Mouse (Mus musculus) adrenal gland, postnatal 14 days (tissue): ENCODE data around the gene Hist1h4c. TPM values are rescaled to one million over a fixed set of nuclear protein-coding genes. Genes with fewer than 3 reads are reported as not detected.
"Not testable (repeated sequence)": the region's sequence is repeated elsewhere in the genome, so short reads cannot be mapped to it uniquely, and the experiment has no call there.

Source experiments
- DNase-seq: peaks from one replicate; pipeline ENCODE4 v3.0.0; 2021; ENCODE audit warnings: mixed read lengths
- total RNA-seq: library from RNA; stranded (reverse); gene quantifications from 2 replicates; pipeline ENCODE4 v1.2.3, GENCODE M21; 2021

The Hist1h4c gene
- total RNA-seq, 1 experiment from 2014 or later, result 161 TPM

- no peak for DNase-seq
Measured at GRCm38 (mm10) chr13:23729192-23729525, 30.9 kb upstream of the Hist1h4c start.

GRCm38 (mm10) chr13:23728472-23729191, 30.4 kb upstream of the Hist1h4c start:
- DNase-seq, result no peak

DNA sequence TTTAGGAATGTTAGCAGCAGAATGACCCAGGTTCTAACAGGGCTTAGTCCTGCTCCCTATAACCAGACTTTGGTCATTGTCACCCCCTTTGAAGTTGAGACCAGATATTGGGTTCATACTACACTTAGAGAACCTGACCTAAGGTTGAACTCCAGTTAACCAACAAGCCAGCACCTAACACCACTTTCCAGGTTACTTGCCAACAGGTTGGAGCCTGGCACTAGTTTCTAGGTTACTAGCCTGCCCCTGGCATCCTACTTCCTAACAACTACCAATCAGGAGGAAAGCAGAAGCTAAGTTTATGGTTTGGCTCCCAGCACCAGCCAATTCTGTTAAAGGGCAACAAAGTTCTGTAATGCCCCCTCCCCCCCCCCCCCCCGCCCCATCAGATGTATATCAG, 27.0 kb upstream of the Hist1h4c start:
- no peak for DNase-seq

GRCm38 (mm10) chr13:23724239-23724638, 26.0 kb upstream of the Hist1h4c start:
- no peak for DNase-seq

DNA sequence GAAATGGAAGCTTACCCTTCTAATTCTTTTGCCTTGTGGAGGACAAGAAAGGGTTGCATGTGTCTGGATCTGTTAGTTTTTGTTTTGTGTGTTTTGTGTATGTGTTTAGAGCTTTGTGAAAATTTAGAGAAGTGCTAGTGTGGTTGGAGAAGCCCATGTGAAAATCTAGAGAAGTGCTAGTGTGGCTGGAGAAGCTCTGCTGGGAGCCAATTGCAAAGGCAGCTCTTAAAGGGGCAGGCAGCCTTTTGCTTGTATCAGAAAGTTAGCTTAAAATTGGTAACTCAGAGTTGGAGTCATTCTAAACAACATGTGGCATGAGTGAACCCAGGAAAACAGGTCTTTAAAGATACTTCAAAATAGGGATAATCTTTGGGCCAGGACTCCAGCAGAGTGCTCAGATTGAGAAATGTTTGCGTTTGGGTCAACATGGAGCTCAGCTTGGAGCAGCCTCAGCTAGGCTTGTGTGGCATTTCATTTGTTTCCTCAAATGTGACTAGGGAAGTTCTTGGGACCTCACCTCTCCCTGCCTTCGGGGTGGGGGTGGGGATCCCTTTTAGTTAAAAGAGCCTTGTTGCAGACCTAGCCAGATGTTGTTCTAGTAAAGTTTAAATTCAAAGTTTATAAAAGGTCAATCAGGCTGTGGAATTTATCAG, 19.5 kb upstream of the Hist1h4c start:
- not testable (repeated sequence) for DNase-seq

DNA sequence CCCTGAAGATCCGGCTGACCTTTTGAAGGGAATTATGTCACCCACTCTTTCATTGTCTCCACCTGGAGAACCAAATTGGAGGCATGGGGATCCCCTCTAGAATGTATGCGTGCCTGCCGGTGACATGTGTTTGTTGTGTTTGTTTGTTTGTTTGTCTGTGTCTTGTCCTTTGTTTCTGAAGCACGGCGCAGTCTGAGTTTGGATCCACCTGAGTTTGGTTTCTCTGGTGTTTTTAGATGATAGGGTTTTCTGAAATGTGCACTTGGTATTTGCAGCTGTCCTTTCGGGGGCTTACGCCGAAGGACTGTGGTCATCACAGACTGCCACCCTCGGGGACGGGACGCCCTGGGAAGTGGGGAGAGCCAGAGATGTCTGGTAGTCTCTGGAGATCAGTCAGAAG, 18.9 kb upstream of the Hist1h4c start:
- DNase-seq, result no peak

DNA sequence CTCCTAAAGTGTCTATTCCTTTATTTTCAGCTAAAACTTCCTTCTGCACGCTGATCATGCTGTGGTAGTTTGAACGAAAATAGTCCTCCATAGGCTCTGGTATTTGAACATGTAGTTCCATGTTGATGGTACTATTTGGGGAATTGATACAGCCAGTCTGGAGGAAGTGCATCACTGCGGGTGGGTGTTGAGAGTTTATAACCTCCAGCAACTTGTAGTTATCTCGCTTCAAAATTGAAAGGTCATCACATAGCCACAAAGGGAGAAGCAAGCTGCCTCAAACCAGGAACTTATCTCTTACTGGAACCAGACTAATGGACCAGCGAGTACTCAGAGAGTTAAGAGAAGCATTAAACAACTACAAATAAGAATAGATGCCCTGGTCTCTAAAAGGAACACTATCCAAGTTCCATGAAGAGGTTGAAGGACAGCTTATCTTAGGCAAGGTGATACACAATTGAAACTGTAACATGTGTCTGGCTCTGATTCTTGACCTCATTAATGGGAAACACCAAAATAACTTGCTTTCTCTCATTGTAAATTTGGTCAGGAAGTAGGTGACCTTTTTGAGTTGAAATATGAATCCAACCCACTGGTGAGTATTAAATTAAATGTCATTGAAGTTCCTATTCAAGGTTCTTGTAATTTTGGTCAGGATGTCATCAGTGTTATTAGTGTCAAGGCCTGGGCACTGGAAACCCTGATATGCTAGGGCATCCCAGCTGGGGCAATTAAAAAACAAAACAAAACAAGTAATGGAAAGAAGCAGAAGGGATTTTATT, 18.2 kb upstream of the Hist1h4c start:
- DNase-seq, result no peak

DNA sequence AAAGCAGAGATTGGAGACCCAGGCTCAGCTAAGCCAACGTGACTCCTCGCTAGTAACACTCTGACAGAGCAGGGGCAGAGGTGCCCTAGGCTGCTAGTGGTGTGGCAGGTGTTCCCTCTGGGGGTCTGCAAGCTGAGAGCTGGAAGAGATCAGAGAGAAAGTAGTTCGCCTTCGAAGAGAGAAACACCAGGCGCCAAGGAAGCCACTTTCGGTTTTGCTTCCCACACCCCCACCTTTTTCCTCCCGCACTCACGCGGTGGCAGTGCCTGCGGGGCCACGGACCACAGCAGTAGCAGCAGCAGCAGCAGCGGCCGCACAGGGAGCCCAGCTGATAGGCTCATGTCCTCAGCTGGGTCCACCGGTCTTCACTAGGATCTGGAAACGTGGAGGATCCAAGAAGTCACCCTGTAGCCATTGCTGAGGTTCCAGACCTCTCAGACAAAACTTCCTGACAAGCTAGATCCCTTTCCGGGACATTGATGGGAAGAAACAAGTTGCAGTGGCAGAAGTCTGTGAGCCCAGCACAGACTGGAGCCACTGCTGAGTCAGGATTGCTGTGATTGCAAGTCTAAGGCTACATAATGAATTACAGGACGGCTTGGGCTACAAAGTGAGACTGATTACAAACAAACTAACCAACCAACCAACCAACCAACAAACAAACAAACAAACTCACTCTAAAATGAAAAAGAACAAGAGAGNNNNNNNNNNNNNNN, 12.3 kb upstream of the Hist1h4c start, which contains the start of gene Hfe:
Gene Hfe, minus strand, starts transcription at position 481 of the 716 bp plus-strand sequence.
- DNase-seq, result peak; percentile 84

DNA sequence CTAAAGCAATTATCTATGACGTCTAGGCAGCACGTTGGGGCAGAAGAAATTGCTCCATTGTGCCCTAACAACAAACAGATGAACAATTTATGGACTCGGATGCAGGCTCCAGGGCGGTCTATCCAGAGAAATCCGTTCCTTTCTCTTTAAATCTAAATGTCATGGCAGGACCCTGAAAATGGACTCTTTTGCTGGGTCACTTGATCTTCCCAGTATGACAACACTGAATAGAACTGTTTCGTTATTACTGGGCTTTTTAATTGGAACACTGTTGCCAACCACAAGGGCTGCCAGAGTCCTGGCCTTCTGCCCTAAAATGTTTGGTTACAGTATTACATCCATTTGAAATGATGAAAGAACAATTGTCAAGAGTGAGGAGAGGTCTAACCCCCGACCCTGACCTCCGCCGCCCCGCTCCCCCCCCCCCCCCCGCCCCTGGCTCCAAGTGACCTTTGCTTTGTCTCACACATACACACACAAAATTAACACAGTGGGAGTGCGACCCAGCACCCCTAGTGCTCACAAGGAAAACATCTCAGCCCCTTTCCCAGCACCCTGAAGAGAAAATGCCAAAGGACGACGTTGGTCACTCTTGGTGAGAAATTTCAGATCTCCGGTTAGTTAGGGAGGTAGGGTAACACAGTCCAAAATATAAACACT, 11.6 kb upstream of the Hist1h4c start:
- DNase-seq, result peak; percentile 49

GRCm38 (mm10) chr13:23708654-23709053, 10.4 kb upstream of the Hist1h4c start:
- DNase-seq, result peak; percentile 55

DNA sequence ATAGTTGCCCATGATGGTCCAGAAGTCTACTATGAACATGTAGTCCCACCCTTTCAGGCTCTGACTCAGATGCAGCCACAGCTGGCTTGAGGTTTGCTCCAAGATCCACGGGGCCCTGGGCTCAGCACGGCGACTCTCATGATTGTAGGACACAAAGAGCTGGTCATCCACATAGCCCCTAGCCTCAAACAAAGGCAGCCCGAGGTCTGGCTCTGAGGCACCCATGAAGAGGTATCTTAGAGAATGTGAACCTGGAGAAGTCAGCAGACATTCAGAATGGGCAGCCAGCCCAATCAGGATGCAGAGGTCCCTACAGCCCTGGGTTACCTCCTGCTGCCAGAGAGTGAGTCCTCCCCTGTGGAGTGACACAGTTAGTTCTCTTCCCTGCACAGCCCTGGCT, 9.8 kb upstream of the Hist1h4c start:
- no peak for DNase-seq

- no peak for DNase-seq
Measured at GRCm38 (mm10) chr13:23706771-23707170, 8.5 kb upstream of the Hist1h4c start.

GRCm38 (mm10) chr13:23705751-23706356, 7.6 kb upstream of the Hist1h4c start:
- DNase-seq, result no peak

DNA sequence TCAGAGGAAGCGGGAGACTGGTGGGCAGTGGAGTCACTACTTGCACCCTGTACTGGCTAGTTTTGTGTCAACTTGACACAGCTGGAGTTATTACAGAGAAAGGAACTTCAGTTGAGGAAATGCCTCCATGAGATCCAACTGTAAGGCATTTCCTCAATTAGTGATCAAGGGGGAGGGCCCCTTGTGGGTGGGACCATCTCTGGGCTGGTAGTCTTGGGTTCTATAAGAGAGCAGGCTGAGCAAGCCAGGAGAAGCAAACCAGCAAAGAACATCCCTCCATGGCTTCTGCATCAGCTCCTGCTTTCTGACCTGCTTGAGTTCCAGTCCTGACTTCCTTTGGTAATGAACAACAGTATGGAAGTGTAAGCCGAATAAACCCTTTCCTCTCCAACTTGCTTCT, 4.5 kb upstream of the Hist1h4c start:
- DNase-seq, result not testable (repeated sequence)

DNA sequence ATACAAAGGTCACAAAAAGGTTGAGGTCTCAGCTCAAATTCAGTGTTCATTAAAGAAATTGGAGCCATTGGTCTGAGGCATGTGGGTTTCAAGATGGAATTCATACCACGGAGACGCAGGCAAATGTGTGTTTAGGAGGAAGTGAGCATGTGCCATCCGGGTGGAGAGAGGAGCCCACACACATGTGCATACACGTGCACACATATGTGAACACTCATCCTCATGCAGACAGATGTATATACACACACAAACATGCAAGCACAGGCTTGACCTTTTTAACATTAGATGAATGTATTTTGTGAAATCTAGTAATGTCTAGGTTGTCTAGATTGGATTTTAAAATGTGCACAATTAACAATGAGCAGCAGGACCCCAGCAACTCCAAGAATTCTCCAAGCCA, 4.0 kb upstream of the Hist1h4c start:
- no peak for DNase-seq

GRCm38 (mm10) chr13:23700786-23701520, 2.7 kb upstream of the Hist1h4c start:
- DNase-seq, result peak; percentile 83

GRCm38 (mm10) chr13:23699767-23700166, 1.5 kb upstream of the Hist1h4c start:
- no peak for DNase-seq

DNA sequence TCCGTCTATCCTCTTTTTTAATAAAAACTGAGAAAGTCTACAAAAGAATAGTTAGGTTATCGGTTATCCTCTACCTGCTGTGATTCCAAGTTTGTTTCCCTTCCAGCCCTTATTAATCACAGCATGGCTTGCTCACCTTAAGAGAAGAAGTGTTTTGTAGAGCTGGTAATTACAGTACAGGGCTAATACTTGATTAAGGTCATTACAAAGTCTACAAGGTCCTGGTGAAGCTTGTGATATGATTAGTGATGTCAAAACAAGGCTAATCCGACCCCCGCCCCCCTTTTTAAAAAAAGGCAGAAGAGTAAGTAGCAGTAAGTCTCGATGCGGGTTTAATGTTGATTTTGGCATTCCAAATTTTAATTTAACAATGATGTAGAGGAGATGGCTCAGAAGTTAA, 742 bp upstream of the Hist1h4c start:
- no peak for DNase-seq

GRCm38 (mm10) chr13:23697491-23698299, 559 bp downstream of the Hist1h4c start:
- DNase-seq, result peak; percentile 77

- peak; percentile 41 for DNase-seq
Measured at GRCm38 (mm10) chr13:23696061-23696474, 2.2 kb downstream of the Hist1h4c start.
